Mouse (Mus musculus): ENCODE data around the gene Bcam. TPM values are rescaled to one million over a fixed set of nuclear protein-coding genes. Genes with fewer than 3 reads are reported as not detected.

Gene Bcam
- polyA plus RNA-seq, 1 experiment from 2014 or later, result 8.8 TPM

- H3K9me3 ChIP-seq (ENCODE audit: low read length), result no peaks in the 10 kb centered on the region
Measured at GRCm38 (mm10) chr7:19815296-19816223, 44.7 kb upstream of the Bcam start.

DNA sequence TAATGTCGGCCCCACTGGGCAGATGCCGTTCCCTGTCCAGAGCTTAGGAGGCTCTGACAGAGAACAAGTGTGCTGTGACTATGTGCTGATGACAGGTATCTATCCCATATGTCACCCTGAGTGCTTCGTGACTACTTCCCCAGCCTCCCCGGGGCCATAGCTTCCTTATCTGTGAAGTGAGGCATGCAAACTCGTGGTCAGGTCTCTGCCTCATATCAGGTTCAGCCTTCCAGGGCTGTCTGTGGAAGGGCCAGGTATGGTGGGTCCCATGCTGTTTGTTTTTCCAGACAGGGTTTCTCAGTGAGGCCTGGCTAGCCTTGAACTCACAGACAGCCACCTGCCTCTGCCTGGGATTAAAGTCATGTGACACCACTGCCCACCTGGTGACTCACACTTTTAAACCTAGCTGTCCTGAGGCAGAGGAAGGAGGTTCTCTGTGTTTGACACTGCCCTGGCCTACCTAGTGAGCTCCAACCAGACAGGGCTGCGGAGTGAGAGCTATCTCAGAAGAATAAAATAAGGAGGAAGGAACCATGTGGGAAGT is 42.8 kb upstream of the Bcam start:
- Histone ChIP-seq H3K36me3 (replicated peaks; ENCODE audit: insufficient read depth, low read length) (peaks cover 22% of the 10 kb centered on the region), H3K4me2 (ENCODE audit: low read depth, low read length) (no peak overlapping the region), H3K9ac (replicated peaks) (no peak overlapping the region), H3K27ac (ENCODE audit: low read depth) (no peak overlapping the region), H3K27me3 (ENCODE audit: insufficient read depth, low read length) (no peaks in the 10 kb centered on the region), H3K4me1 (ENCODE audit: insufficient read depth) (peaks cover 28% of the 10 kb centered on the region), H3K4me3 (ENCODE audit: low read depth, low read length) (no peak overlapping the region), H3K9me3 (ENCODE audit: low read length) (no peaks in the 10 kb centered on the region)
- ATAC-seq (no peak), DNase-seq (no peak)
- WGBS (ENCODE audit: insufficient replicate concordance), result 48% methylated on average over 6 of the region's 6 CpGs
- TF ChIP-seq CTCF (IDR thresholded peaks at IDR 0.05; ENCODE audit: low read depth), result no peak
- TF ChIP-seq EP300 (IDR thresholded peaks at IDR 0.05; ENCODE audit: low read depth), result no peak

More at GRCm38 (mm10) chr7:19815296-19816223, 44.7 kb upstream of the Bcam start:
- Histone ChIP-seq H3K36me3 (replicated peaks; ENCODE audit: insufficient read depth, low read length) (peaks cover 19% of the 10 kb centered on the region), H3K4me2 (ENCODE audit: low read depth, low read length) (peak overlapping the region; percentile 72), H3K4me1 (ENCODE audit: insufficient read depth) (peaks cover 35% of the 10 kb centered on the region), H3K27ac (ENCODE audit: low read depth) (peak overlapping the region; percentile 98), H3K4me3 (ENCODE audit: low read depth, low read length) (peak overlapping the region; percentile 56), H3K27me3 (ENCODE audit: insufficient read depth, low read length) (no peaks in the 10 kb centered on the region), H3K9ac (replicated peaks) (peak overlapping the region; percentile 69)
- ATAC-seq (peak; percentile 9; the same call in 1 of the 2 replicates), DNase-seq (no peak)
- TF ChIP-seq CTCF (IDR thresholded peaks at IDR 0.05; ENCODE audit: low read depth) (no peak), EP300 (IDR thresholded peaks at IDR 0.05; ENCODE audit: low read depth) (no peak)
- 33% methylated on average over 17 of the region's 17 CpGs for WGBS (ENCODE audit: insufficient replicate concordance)

- no peak for TF ChIP-seq EP300 (IDR thresholded peaks at IDR 0.05; ENCODE audit: low read depth)
- no peak for TF ChIP-seq CTCF (IDR thresholded peaks at IDR 0.05; ENCODE audit: low read depth)
- Histone ChIP-seq H3K27me3 (ENCODE audit: insufficient read depth, low read length) (no peaks in the 10 kb centered on the region), H3K4me1 (ENCODE audit: insufficient read depth) (peaks cover 23% of the 10 kb centered on the region)
Measured at GRCm38 (mm10) chr7:19813161-19813560, 42.3 kb upstream of the Bcam start.

DNA sequence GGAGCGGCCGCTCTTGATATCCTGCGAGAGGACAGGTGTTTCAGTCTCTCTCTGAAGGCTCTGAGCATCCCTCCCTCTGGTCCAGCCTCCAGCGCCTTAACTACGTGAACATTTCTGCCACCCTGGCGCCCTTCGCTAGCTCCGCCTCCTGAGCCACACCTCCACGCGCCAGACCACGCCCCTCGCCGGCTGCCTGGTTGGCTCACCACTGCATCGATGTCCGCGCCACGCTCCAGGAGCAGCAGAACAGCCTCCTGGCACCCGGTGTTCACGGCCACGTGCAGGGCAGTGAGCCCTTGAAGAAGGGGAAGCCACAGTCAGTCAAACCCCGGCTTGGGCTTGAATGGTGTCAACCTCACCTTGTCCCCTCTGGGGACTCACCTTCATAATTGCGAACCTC is 40.3 kb upstream of the Bcam start:
- no peak overlapping the region for H3K9ac ChIP-seq (replicated peaks)
- peaks cover 22% of the 10 kb centered on the region for H3K36me3 ChIP-seq (replicated peaks; ENCODE audit: insufficient read depth, low read length)
- no peak for TF ChIP-seq EP300 (IDR thresholded peaks at IDR 0.05; ENCODE audit: low read depth)
- no peak for TF ChIP-seq CTCF (IDR thresholded peaks at IDR 0.05; ENCODE audit: low read depth)
- peak; percentile 14; the same call in 1 of the 2 replicates for ATAC-seq
- H3K4me3 ChIP-seq (ENCODE audit: low read depth, low read length), result no peak overlapping the region
- DNase-seq, result peak; percentile 70
- H3K27me3 ChIP-seq (ENCODE audit: insufficient read depth, low read length), result no peaks in the 10 kb centered on the region
- no peak overlapping the region for H3K27ac ChIP-seq (ENCODE audit: low read depth)
- peaks cover 13% of the 10 kb centered on the region for H3K4me1 ChIP-seq (ENCODE audit: insufficient read depth)
- no peak overlapping the region for H3K4me2 ChIP-seq (ENCODE audit: low read depth, low read length)
- 37% methylated on average over 18 of the region's 22 CpGs for WGBS (ENCODE audit: insufficient replicate concordance)
- no peaks in the 10 kb centered on the region for H3K9me3 ChIP-seq (ENCODE audit: low read length)

More at GRCm38 (mm10) chr7:19813161-19813560, 42.3 kb upstream of the Bcam start:
- WGBS (ENCODE audit: insufficient replicate concordance), result 72% methylated on average over 4 of the region's 4 CpGs
- Histone ChIP-seq H3K27ac (ENCODE audit: low read depth) (no peak overlapping the region), H3K36me3 (replicated peaks; ENCODE audit: insufficient read depth, low read length) (peaks cover 23% of the 10 kb centered on the region), H3K4me2 (ENCODE audit: low read depth, low read length) (no peak overlapping the region), H3K4me3 (ENCODE audit: low read depth, low read length) (no peak overlapping the region), H3K9ac (replicated peaks) (no peak overlapping the region), H3K9me3 (ENCODE audit: low read length) (no peaks in the 10 kb centered on the region)
- DNase-seq, result no peak
- ATAC-seq, result no peak

DNA sequence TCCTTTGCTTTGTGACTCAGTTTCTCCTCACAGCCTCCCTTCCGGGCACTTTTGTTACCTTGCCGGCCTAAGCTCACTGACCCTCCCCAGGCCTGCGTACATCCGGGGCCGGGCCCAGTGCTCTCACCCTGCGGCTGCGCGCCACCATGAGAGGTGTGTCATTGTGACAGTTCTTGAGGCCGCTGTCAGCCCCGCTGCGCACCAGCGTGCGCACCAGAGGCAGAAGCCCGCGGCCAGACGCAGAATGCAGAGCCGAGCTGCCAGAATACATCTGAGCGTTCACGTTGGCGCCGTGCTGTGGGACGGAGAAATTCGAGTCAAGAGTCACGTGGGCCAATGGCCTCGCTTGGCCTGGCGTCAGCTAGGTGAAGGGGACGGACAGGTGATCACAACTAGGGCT is 38.6 kb upstream of the Bcam start:
- Histone ChIP-seq H3K9ac (replicated peaks) (no peak overlapping the region), H3K4me2 (ENCODE audit: low read depth, low read length) (no peak overlapping the region), H3K27me3 (ENCODE audit: insufficient read depth, low read length) (no peaks in the 10 kb centered on the region), H3K9me3 (ENCODE audit: low read length) (no peaks in the 10 kb centered on the region), H3K4me1 (ENCODE audit: insufficient read depth) (0 out of 2 replicates have a peak, but pooled peaks cover 4% of the 10 kb centered on the region), H3K27ac (ENCODE audit: low read depth) (no peak overlapping the region), H3K4me3 (ENCODE audit: low read depth, low read length) (no peak overlapping the region), H3K36me3 (replicated peaks; ENCODE audit: insufficient read depth, low read length) (peaks cover 22% of the 10 kb centered on the region)
- WGBS (ENCODE audit: insufficient replicate concordance), result 44% methylated on average over 27 of the region's 27 CpGs
- peak; percentile 21; the same call in 1 of the 2 replicates for ATAC-seq
- DNase-seq, result no peak
- TF ChIP-seq EP300 (IDR thresholded peaks at IDR 0.05; ENCODE audit: low read depth) (no peak), CTCF (IDR thresholded peaks at IDR 0.05; ENCODE audit: low read depth) (no peak)

DNA sequence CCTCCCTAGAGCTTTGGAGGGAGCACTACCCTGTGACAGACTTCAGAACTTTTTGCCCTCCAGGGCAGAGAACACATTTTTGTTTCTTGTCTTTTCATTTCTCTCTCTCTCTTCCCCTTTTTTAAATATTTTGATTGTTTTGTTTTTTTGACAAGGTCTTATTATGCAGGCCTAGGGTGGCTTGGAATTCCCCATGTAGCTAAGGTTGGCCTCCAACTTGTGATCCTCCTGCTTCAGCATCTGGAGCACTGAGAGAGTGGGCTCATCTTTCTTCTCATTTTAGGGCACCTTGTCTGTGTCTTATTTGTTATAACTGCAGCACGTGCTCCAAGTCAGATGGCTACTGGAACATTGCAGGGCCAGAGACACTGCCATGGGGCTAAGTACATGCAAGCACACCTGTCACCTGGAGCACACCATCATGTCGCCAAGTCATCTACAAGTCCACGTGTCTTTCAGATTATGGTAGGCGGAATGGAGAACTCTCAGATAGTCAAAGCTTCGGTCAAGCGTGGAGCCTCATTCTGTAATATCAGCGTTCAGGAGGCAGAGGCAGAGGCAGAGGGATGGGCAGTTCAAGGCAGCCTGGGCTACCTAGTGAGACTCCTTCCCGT is 35.6 kb upstream of the Bcam start:
- Histone ChIP-seq H3K4me3 (ENCODE audit: low read depth, low read length) (no peak overlapping the region), H3K36me3 (replicated peaks; ENCODE audit: insufficient read depth, low read length) (peaks cover 17% of the 10 kb centered on the region), H3K4me1 (ENCODE audit: insufficient read depth) (peaks cover 8% of the 10 kb centered on the region), H3K27me3 (ENCODE audit: insufficient read depth, low read length) (no peaks in the 10 kb centered on the region), H3K9me3 (ENCODE audit: low read length) (no peaks in the 10 kb centered on the region), H3K27ac (ENCODE audit: low read depth) (no peak overlapping the region), H3K4me2 (ENCODE audit: low read depth, low read length) (no peak overlapping the region), H3K9ac (replicated peaks) (no peak overlapping the region)
- WGBS (ENCODE audit: insufficient replicate concordance), result 76% methylated on average over 8 of the region's 8 CpGs
- TF ChIP-seq CTCF (IDR thresholded peaks at IDR 0.05; ENCODE audit: low read depth) (no peak), EP300 (IDR thresholded peaks at IDR 0.05; ENCODE audit: low read depth) (no peak)
- ATAC-seq (no peak), DNase-seq (no peak)
